Mouse (Mus musculus) kidney, adult 8-10 months (tissue): ENCODE results near the gene Olfr493.

Experiments used
- DNase-seq, 2 experiments: peaks; one replicate each; pipeline ENCODE4 v3.0.0; 2022

The Olfr493 gene

DNA sequence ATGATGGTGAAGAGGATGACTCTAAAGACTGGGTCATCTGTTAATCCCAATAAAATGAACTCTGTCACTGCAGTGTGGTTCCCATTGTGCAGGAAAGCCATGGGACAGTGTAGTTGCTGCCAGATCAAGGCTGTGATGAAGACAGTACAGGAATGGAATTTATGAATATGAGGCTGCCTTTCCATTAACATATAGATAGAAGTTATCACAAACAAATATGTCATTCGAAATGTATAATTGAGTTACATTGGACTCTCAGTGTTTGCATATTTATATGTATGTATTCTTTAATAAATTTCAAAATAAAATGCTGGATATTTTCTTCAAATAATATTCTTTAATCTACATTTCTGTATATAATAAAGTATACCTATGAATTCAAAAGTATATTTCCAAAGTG, at the start of gene Olfr493:
TSS of gene Olfr493 (minus strand) at position 101 of the 400 bp plus-strand sequence.
- DNase-seq, result no peak

DNA sequence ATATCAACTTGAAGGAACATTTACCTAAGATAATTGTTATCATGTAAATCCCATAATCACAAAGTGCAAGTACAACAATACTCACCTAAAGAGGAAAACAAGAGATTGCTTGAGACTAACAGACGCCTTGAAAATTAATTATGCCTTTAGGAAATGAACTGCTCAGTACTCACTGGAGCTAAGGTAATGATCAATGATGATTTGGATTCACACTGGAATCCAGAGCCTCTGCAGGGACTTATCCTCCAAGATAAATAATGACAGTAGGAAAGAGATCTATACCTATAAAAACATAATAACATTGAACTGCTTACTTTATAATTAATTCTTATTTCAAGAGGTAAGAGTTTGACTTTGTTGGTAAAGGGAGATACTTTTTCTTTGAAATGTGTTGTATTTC, 46.1 kb upstream of the Olfr493 start, which contains the start of gene Olfr495:
TSS of gene Olfr495 (plus strand) at position 301 of the 400 bp plus-strand sequence.
- DNase-seq, result no peak

DNA sequence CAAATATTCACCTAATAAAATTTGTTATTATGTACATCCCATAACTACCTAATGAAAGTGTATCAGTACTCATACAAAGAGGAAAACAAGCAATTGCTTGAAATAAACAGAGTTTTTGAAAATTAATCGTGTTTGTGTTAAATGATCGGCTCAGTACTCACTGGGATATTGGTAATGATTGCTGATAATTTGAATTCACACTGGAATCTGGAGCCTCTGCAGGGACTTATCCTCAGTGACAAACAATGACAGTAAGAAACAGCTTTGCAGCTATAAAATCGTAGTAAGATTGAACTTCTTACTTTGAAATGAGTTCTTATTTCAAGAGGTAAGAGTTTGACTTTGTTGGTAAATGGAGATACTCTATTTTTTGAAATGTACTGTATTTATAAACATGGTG, 18.3 kb upstream of the Olfr493 start, which contains the start of gene Olfr494:
TSS of gene Olfr494 (plus strand) at position 301 of the 400 bp plus-strand sequence.
- DNase-seq, result no peak

DNA sequence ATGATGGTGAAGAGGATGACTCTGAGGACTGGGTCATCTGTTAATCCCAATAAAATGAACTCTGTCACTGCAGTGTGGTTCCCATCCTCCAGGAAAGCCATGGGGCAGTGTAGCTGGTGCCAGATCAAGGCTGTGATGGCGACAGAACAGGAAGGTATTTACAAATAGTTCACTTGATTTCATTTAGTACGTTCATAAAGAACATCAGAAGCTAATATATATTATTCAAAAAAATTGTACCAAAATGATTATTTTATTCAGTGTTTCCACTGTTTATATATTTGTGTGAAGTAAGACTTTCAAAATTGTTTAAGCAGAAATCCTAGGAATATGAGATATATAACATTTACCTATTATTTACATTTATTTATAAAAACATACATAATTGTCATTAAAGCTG, 23.2 kb downstream of the Olfr493 start, which contains the start of gene Olfr492:
TSS of gene Olfr492 (minus strand) at position 101 of the 400 bp plus-strand sequence.
- no peak for DNase-seq

DNA sequence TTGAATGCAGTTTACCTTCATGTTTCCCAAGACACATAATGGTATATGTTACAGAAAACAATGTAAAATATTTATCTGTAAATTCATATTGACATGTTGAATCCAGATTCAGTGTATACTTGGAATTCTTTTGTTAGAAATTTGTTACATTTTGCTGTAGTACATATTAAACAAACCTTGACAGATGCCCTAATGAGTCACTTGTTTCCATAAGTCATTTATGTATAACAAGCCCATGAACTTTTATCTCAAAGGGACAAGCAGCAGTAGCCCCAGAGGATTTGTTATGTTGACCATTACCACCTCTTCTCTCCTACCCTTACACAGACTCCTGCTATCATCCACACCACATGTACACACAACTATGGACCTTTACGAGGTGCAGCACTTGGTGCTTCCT, 33.6 kb downstream of the Olfr493 start, which contains the start of gene Olfr491:
TSS of gene Olfr491 (plus strand) at position 301 of the 400 bp plus-strand sequence.
- no peak for DNase-seq
